Mouse (Mus musculus) adrenal gland, adult 8-10 months (tissue): ENCODE measurements around the gene Gm34653. TPM values are rescaled to one million over a fixed set of nuclear protein-coding genes. Genes with fewer than 3 reads are reported as not detected.
"Not testable (repeated sequence)": the region's sequence is repeated elsewhere in the genome, so short reads cannot be mapped to it uniquely, and the experiment has no call there.

ENCODE experiments used
- DNase-seq: peaks from one replicate; pipeline ENCODE4 v3.0.0; 2022
- total RNA-seq, 4 experiments: library from RNA; stranded (reverse); gene quantifications; 2 replicates each; pipeline ENCODE4 v1.2.4; 2022

Gm34653 gene
- total RNA-seq, 4 experiments from 2014 or later = 0.16 TPM; not detected in 3

DNA sequence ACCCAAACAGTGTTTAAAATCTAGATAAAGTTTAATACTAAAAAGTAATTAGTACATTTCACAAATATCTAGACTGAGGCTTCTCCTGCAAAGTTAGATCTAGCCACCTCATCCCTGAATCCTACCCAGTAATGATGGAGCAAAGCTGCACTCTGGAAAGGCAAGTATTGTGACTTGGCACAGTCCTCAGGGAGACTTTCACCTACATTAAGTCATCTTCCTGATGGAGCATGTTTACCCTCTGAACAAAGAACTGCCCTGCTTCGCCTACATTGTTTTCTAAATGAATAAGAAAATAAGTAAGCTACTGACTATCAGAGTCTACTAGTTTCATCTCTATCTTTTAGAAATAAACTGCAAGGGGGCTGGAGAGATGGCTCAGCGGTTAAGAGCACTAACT, 14.3 kb upstream of the Gm34653 start:
- no peak for DNase-seq

DNA sequence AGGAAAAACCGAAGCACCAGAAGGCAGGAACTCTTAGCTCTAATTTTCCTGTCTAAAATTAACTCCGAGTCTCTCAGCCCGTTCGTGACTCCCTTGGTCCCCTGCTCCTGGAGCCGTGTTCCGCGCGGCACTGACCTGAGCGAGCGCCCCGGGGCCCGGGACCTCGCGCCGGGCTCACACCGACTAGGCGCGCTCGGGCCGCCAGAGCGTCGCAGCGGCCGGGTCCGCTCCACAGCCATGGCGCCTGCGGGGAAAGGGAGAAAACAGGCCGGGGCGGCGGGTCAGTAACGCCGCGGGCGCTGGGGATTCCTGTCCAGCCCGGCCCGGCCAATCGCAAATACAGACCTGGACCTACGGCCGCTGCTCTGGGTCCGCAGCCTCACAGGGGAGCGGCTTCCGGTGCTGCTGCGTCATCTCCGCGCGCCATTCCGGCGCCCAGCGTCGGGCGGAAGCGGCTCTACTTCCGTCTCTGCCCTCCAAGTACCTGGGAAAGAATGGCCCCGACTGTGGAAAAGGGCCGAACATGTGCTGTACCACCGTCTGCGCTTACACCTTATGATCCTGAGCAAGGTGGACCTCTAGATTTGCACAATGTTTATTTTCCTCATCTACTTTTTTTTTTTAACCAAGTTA, 6.9 kb upstream of the Gm34653 start, which contains the start of gene Fbxw2:
TSS of gene Fbxw2 (minus strand) at position 485 of the 633 bp plus-strand sequence.
- peak; percentile 88 for DNase-seq

DNA sequence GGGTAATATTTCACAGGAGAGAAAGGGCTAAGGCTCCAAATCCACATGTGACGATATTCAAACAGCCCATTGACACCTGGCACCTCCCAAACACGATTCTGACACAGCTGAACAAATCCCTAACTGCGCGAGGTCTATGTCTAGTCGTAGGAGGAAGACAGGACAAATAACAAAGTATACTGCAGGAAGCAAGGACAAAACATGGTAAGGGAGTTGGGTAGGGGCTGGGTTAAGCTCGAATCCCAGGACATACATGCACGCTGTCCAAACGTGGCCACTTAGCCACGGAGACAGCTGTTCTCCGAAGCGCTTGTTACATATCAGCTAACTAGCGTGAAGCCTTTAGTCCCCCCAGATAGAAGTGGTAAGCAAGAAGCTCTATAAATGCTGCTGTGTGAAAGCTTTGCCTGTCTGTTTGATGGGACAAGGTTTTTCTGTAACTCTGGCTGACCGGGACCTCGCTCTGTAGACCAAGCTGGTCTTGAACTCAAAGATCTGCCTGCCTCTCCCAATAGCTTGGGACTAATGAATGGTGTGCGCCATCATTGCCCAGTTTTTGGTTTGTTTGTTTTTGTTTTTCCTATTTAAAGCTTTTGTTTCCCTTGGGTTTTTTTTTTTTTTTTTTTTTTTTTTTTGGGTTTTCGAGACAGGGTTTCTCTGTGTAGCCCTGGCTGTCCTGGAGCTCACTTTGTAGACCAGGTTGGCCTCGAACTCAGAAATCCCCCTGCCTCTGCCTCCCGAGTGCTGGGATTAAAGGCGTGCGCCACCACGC, 6.2 kb upstream of the Gm34653 start:
- no peak for DNase-seq

DNA sequence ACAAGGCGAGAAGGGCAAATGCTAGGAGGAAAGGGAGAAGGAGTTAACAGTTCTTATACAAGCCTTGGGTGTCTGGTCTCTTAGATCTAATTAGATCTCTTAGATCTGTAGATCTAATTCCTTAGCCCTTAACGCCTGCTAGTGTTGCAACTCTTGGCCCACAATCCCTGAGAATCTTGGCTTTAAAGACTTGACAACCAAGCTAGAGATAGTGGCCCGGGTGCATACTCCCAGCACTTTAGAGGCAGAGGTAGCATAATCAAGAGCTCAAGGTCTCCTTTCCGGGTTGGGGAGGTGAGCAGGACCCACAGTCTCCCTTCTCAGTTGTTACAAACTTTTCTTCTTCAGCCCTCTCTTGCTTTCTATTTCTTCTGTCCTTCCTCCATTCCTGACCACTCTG, 5.2 kb upstream of the Gm34653 start:
- DNase-seq = no peak

DNA sequence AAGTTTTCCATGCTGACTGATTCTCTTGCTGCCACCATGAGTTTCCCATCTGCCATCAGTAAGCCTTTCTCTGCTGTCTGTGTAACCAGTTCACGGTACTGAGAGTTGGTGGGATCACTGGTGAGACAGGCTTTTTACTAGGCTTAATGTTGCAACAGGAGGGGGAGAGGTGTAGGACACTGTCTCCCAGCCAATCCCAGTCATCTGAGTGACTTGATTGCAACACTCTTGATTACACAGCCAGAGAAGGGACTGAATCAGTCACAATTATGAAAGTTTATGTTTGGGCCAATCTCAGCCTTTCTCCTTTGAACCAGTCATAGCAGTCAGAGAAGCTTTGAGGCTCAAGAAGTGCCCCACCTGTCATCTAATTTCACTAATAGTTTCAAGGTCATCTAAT, 4.8 kb upstream of the Gm34653 start:
- DNase-seq = peak; percentile 29

DNA sequence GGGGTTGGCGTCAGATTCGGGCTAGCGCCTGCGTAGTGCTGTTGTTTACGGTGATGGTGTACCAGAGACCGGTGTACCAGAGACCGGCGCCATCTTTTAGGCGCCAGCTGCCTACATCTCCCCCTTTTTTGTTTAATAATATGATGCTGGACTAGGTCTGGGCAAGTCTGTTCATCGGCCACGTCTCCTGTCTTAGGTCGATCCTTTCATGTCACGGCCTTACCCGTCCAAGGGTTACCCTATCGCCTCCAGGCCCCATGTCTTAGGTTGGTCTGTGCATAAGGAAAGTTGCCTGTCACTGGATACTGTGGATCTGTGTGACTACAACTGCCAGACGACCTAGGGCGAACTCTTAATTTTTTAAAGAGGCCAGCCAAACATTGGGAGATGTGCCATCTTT, 2.7 kb upstream of the Gm34653 start:
- DNase-seq = not testable (repeated sequence)

DNA sequence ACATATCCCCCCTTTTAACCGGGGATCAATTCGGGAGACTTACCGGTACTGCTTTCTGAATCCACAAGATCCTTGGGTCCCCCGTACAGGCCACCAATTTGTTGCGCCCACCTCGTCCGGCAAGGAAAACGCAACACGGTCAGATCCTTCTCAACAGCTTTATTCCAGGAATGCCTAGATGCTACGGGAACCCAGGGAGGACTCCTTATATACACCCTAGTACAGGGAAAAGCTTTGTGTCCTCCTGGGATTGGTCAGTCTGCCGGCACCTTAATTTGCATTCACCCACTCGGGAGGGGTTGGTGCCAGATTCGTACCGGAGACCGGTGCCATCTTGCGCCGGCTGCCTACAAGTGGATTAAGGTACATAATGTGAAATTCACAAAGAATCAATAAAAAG, 817 bp downstream of the Gm34653 start:
- no peak for DNase-seq

DNA sequence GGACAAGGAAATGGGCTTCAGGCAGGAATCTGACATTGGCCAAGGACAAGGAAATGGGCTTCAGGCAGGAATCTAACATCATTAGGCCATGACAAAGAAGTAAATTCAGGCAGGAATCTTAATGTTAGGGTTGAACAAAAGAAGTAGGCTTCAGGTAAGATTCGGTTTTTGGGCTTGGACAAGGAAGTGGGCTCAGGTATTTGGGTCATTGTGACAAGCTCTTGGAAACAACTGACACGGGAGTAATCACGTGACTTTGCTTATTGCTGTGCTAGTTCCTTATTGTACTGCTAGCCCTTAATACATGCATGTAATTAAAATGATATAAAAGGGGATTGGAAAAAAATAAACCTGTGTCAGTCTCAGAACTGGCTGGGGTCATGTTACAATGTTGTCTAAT, 2.9 kb downstream of the Gm34653 start:
- DNase-seq = no peak

DNA sequence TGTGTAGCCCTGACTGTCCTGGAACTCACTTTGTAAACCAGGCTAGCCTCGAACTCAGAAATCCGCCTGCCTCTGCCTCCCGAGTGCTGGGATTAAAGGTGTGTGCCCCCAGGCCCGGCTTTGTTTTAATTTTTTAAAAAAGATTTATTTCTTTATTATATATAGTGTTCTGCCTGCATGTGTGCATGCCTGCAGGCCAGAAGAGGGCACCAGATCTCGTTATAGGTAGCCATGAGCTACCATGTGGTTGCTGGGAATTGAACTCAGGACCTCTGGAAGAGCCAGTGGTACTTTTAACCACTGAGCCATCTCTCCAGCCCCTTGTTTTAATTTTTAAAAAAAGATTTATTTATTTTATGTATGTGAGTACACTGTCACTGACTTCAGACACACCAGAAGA, 7.3 kb downstream of the Gm34653 start:
- DNase-seq = not testable (repeated sequence)

DNA sequence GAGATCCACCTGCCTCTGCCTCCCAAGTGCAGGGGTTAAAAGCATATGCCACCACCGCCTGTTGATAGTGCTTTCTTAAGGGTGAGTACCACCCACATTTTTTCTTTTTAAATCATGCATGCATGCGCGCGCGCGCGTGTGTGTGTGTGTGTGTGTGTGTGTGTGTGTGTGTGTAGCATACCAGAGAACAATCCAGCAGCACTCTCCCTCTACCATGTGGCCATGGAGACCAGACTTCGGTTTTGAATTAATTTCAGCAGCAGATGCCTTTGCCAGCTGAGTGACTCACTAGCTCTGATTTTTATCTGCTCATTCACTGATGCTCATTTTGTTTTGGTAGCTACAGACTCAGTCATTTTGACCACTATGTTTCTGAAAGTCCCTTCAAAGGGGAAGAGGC, 8.9 kb downstream of the Gm34653 start:
- no peak for DNase-seq

DNA sequence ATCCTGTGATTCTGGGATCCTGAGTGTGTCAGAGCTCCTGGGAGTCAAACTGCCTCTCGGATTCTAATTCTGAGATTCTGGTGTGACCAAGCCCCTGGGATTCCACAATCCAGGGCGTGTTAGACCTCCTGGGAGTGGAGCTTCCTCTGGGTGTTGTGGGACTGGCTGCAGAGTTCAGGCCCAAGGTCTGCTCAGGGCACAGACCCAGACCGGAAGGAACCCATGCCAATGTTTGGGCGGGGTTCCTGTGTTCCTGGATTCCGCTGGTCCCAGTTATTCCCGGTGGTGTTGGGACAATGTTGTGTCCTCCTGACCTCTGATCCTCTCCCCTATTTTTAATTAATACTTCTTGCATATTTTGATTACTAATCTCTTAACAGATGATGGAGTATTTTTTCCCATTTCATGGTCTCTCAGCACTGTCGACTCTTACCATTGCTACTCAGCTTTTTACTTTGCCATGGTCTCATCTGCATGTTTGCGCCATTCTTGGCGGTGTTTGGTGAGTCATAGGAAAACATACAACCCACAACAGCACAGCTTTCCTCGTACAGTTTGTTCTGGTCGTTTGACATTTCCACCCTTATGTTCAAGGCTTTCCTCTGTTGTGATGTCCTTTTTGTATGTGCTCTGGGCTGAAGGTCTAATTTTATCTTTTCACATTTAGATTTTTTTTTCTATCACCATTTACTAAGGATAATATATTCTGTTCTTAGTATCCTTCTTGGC, 10.6 kb downstream of the Gm34653 start:
- peak; percentile 63 for DNase-seq

DNA sequence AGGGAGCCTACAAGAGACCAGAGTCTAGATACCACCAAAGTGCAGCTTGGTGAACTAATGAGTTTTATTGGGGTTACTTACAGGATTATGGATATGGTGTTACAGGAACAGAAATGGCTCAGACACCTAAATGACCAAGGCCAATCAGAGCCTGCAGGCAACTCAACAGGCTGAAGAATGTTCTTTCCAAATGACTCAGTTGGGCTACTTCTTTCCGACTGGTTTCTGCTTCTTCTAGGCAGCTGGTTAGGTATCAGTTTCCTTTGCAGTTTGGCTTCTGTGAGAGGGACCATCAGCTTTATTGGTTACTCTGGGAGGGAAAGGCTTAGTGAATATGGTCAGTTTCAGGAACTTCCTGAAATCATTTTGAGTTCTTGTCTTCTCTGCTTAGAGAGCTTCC, 14.9 kb downstream of the Gm34653 start:
- DNase-seq = no peak

DNA sequence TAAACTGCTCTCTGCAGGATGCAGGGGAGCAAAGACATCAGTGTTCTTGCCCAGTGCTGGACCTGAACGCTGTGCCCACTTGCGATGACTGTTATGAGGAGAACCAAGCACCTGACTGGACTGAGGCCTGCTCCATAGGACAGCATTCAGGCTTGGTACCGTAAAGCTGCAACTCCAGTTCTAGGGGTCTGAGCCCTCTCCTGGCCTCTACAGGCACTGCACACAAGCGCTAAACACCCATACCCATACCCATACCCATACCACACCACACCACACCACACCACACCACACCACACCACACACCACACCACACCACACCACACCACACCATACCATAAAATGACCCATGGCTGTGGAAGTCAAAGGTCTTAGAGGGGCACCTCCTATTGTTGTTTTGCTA, 22.5 kb downstream of the Gm34653 start:
- DNase-seq = no peak

DNA sequence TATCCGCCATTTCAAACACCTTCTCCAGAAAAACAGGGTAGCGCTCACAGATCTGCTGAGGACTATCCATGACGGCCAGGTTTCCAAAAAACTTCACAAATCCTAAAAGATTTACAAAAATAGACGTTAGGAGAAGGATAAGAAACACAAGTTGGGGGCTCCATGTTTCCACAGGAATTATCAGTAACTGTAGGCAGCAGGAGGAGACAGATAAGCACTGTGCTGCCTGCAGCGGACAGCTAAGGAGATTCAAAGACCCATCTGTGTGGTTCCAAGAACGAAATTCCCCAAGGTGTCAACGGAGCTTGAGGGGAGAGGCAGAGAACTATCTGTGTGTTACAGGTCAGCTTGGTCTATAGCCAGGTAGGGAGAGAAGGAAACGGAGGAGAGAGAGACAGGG, 24.9 kb downstream of the Gm34653 start:
- DNase-seq = no peak

DNA sequence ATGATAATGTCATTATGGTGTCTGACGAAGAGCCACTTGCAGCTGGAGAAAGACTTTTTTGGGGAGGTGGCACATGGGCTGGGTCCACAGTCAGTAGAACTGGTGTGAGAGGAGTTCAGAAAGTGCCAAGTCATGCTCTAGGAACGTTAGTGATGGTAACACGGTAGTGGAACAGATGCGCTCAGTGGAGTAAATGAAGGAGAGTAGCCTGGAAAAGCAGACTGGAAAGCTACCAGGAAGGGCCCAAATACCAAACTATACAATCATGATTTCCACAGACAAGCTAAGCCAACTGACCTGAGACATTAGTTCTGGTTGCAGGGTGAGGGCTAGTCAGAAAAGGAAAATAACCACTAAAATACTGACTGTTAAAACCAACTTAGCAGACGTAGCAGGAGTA, 36.9 kb downstream of the Gm34653 start:
- no peak for DNase-seq

DNA sequence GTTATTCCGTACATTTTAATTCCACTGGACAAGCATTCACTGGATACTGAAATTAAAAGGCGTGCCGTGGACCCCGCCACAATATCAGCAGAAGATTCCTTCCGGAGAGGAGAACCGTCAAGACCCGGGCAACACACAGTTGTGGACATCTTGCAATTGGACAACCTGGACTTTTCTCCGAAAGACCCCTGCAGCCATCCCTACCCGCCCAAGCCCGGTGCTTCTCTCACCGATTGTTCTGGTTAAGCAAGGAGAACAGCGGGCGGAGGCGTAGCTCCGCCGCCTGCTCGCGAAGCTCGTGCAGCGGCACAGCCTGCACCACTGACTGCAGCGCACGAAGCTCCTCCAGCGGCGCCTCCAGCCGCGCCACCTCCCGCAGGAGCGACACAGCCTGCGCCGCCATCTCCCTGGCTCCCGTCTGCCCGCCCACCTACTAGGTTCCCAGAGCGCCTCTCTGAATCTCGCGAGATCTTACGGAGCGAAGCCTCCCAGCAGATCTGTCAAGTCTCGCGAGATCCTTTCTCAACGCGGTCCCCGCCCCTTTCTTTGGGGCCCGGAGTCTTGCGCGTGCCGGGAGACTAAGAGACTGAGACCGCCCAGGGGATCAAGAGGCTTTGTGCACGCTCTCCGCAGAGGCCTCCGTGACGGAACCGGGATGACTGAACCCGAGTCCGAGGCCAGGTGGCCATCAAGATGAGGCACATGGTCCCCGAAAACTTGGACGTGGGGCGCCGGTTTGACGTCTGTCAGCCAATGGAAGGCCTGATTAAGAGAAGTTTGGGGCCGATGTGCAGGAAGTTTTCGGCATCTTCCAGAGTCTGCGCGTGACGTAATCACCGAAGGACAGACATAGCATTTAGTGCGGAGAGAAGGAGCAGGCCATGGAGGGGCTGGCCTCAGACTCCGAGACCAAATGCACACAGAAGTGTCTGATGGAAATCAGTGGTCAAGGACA, 38.0 kb downstream of the Gm34653 start:
- peak; percentile 93 for DNase-seq

DNA sequence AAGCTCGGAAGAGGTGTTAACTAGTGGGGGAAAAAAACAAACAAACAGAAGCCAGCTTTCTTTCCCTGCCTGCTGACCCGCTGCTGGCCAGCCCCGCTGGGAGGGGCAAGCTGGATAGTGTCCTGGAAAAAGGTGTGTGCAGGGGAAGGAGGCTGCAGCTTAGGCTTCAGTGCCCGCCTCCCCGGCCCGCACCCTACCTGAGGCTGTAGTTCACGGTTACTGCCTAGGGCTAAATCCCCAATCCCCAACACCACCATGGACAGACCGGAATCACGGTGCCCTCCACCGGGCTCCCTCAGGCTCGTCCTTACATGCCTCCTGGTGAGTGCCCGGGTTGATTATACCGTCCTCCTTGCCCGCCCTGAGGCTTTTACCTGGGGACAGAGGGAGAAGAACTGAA, 41.5 kb downstream of the Gm34653 start, which contains the start of gene Cutal:
TSS of gene Cutal (plus strand) at position 126 of the 400 bp plus-strand sequence.
- DNase-seq = no peak

DNA sequence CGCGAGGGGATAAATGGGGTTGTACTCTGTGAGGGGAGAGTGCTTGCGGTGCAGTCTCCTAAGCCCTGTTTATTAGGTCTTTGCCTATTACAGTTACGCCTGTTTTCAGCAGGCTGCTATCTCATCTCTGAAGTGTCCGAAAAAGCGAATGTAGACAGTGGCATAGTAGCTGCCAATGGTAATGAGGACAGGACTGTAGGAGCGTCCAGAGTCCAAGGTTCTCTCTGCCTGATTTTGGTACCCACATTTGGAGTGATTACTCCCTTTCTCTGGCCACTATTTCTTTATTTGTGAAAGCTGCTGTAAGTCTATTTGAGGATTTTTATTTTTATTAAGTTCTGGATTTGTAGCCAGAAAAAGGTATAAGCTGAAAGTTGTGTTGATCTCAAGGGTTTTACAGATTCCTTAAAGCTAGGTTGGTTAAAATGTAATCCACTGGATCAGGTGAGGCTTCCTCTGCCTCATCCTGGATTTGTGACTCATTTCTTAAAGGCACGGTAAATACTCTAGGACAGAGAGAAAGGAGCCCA, 42.1 kb downstream of the Gm34653 start, which contains the start of gene Psmd5:
TSS of gene Psmd5 (minus strand) at position 153 of the 530 bp plus-strand sequence.
- DNase-seq = no peak

DNA sequence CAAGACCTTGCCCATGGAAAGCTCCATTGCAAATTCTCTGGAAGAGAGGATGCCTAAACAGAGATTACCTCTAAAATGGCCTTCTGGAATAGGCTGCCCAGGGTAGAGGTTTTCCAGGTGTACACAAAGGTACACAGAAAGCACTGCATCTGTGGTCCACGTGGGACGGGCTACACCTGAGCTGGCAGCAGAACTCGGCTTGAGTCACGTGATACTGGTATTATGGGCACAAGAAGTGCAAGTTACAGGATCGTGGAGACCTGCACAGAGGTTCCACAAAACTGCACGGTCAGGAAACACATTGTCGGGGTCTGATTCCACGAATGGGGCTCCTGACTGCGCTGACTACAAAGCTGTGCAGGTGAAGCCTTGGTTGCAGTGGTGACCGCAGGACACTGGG, 47.2 kb downstream of the Gm34653 start:
- DNase-seq = no peak

DNA sequence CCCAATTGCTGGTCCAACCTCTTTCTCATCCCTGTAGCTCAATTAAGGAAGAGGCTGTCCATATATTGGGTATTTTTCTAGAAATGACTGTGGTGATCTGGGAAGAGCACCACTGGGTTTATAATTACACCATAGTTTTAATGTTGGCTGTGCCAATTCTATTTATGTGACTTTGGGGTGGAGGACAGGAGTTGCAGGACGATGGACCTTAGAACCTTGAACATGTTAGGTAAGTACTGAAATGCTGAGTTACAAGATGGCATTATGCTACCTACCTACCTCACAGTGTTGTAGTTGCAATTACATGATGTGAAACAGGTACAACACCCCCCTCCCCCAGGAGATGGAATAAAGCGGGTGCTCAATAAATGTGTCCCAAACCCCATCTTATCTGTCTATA, 50.0 kb downstream of the Gm34653 start:
- DNase-seq = no peak

DNA sequence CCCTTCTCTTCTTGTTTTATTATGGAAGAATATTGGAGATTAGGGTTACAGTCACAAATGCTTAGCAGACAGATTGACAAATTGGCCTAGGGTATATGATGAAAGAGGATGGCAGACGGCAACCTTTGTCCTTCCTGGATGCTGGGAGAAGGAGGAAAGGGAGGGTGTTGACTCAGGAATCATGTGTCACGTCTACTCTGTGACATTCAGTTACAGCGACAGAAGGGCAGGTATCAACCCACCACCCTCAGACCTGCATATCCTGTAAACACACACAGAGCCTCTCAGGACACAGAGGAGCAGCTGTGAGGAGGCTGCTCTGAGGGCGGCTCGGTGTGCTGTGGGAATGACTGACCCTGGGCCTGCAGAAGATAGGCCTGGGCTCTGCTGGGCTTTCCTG, 50.4 kb downstream of the Gm34653 start:
- DNase-seq = no peak

DNA sequence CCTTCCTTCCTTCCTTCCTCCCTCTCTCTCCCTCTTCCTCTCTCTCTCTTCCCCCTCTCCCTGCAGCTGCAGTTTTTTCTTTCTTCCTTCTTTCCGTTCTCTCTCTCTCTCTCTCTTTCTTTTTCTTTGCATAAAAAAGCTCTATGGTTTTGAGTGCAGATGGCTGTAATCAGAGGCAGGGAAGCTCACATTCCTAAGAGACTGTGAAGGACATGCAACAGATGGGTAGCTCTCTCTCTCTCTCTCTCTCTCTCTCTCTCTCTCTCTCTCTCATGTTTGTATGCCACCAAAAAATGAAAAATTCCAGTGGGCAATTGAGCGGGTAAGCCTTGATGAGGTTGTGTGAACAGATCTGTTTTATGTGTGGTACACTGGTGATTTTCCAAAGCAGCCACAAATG, 51.4 kb downstream of the Gm34653 start:
- DNase-seq = no peak
